Mouse (Mus musculus) inflammation-experienced regulatory T-cells, adult 6 months (primary cell): ENCODE measurements around the gene Sdk2. TPM values are rescaled to one million over a fixed set of nuclear protein-coding genes. Genes with fewer than 3 reads are reported as not detected.

Source experiments
- ATAC-seq: one replicate; pipeline ENCODE4 v1.8.0; 2017
- polyA plus RNA-seq, 3 experiments: library from polyadenylated mRNA; unstranded; fragments of 100-300 nt; shearing (Covaris generic); gene quantifications; one replicate each; pipeline ENCODE4 v1.2.1; 2017

Gene Sdk2
- polyA plus RNA-seq, 3 experiments from 2014 or later = 0.08 TPM; not detected in 2

- no peak for ATAC-seq
These were observed 279.8 kb downstream of the Sdk2 start for GRCm38 (mm10) chr11:113787009-113787408.

- ATAC-seq = no peak
These were observed 280.5 kb downstream of the Sdk2 start for GRCm38 (mm10) chr11:113786395-113786794.

- ATAC-seq = no peak
These were observed 281.3 kb downstream of the Sdk2 start for GRCm38 (mm10) chr11:113785406-113786171.

- ATAC-seq = no peak
These were observed 282.0 kb downstream of the Sdk2 start for GRCm38 (mm10) chr11:113784656-113785396.

- ATAC-seq = no peak
These were observed 284.4 kb downstream of the Sdk2 start for GRCm38 (mm10) chr11:113782496-113782895.

- no peak for ATAC-seq
These were observed 284.8 kb downstream of the Sdk2 start for GRCm38 (mm10) chr11:113782006-113782405.

- no peak for ATAC-seq
These were observed 287.2 kb downstream of the Sdk2 start for GRCm38 (mm10) chr11:113779680-113780041.

- ATAC-seq = no peak
These were observed 287.8 kb downstream of the Sdk2 start for GRCm38 (mm10) chr11:113778733-113779679.

- ATAC-seq = no peak
These were observed 288.9 kb downstream of the Sdk2 start for GRCm38 (mm10) chr11:113777878-113778464.

GRCm38 (mm10) chr11:113776851-113777511, 289.9 kb downstream of the Sdk2 start:
- no peak for ATAC-seq

- no peak for ATAC-seq
These were observed 292.1 kb downstream of the Sdk2 start for GRCm38 (mm10) chr11:113774773-113775172.

GRCm38 (mm10) chr11:113773191-113773590, 293.7 kb downstream of the Sdk2 start:
- no peak for ATAC-seq

GRCm38 (mm10) chr11:113771187-113771586, 295.7 kb downstream of the Sdk2 start:
- no peak for ATAC-seq

- no peak for ATAC-seq
These were observed 298.5 kb downstream of the Sdk2 start for GRCm38 (mm10) chr11:113768356-113768755.

- ATAC-seq = no peak
These were observed 299.6 kb downstream of the Sdk2 start for GRCm38 (mm10) chr11:113767285-113767684.

- ATAC-seq = no peak
These were observed 300.4 kb downstream of the Sdk2 start for GRCm38 (mm10) chr11:113766284-113766985.

- ATAC-seq = no peak
These were observed 302.6 kb downstream of the Sdk2 start for GRCm38 (mm10) chr11:113764132-113764849.

- peak; percentile 94 for ATAC-seq
These were observed 303.4 kb downstream of the Sdk2 start for GRCm38 (mm10) chr11:113763449-113763848.

- ATAC-seq = no peak
These were observed 304.6 kb downstream of the Sdk2 start for GRCm38 (mm10) chr11:113762136-113762797.

- ATAC-seq = no peak
These were observed 305.2 kb downstream of the Sdk2 start for GRCm38 (mm10) chr11:113761646-113762045.
